Mouse (Mus musculus) ES-Bruce4 (cell line): ENCODE data around the gene Ephb4. TPM values are rescaled to one million over a fixed set of nuclear protein-coding genes. Genes with fewer than 3 reads are reported as not detected.
A peak's percentile ranks its signal among the peaks of the same experiment; 100 is the strongest.

Source experiments
- H3K27ac ChIP-seq: 2 replicates; pipeline ENCODE4 v1.5.1; 2012; ENCODE audit warnings: low read length, inconsistent platforms; ENCODE audit not compliant: insufficient read depth
- H3K27me3 ChIP-seq: 2 replicates; pipeline ENCODE4 v1.6.1; 2012; ENCODE audit warnings: mild to moderate bottlenecking, low read length, inconsistent platforms; ENCODE audit not compliant: control insufficient read depth, poor library complexity, insufficient read depth, severe bottlenecking
- H3K36me3 ChIP-seq: 2 replicates; pipeline ENCODE4 v1.6.1; 2012; ENCODE audit warnings: inconsistent platforms, mild to moderate bottlenecking, low read length, moderate library complexity; ENCODE audit not compliant: control insufficient read depth, poor library complexity, insufficient read depth, severe bottlenecking
- H3K4me1 ChIP-seq: one replicate; pipeline ENCODE4 v1.8.1; 2011; ENCODE audit warnings: low read length; ENCODE audit not compliant: control insufficient read depth, insufficient read depth
- H3K4me3 ChIP-seq: 2 replicates; pipeline ENCODE4 v1.5.1; 2011; ENCODE audit warnings: low read depth, mild to moderate bottlenecking, low read length
- H3K9ac ChIP-seq: 2 replicates; pipeline ENCODE4 v1.6.1; 2012; ENCODE audit warnings: low read depth, mild to moderate bottlenecking, inconsistent platforms; ENCODE audit not compliant: poor library complexity, severe bottlenecking
- H3K9me3 ChIP-seq: replicated peaks from 2 replicates; pipeline ENCODE4 v1.6.1; 2012; ENCODE audit warnings: mild to moderate bottlenecking, low read length, inconsistent platforms; ENCODE audit not compliant: control insufficient read depth, poor library complexity, insufficient read depth, severe bottlenecking
- CTCF ChIP-seq: IDR thresholded peaks from one replicate; pipeline ENCODE4 v1.8.1; 2011; ENCODE audit warnings: low read depth, low read length
- EP300 ChIP-seq: IDR thresholded peaks from 2 replicates; pipeline ENCODE4 v1.6.1; 2011; ENCODE audit warnings: low read depth, low read length; ENCODE audit not compliant: insufficient read depth
- POLR2A ChIP-seq: IDR thresholded peaks from one replicate; pipeline ENCODE4 v1.8.1; 2011; ENCODE audit warnings: low read length; ENCODE audit not compliant: insufficient read depth
- polyA plus RNA-seq: library from polyadenylated mRNA; stranded (reverse); fragments of >200 nt; gene quantifications from 2 replicates; pipeline ENCODE4 v1.2.4, GENCODE M21; 2011; ENCODE audit warnings: low read depth; ENCODE audit not compliant: missing spikeins, insufficient read depth, insufficient read length

The Ephb4 gene
- polyA plus RNA-seq, 1 experiment: 17.1 TPM

GRCm38 (mm10) chr5:137333512-137334174, 16.3 kb upstream of the Ephb4 start, which contains the start of gene Slc12a9:
TSS of gene Slc12a9 (minus strand) at chr5:137333597.
- Histone ChIP-seq H3K4me1 (no peaks in the 10 kb centered on the region), H3K27me3 (no peaks in the 10 kb centered on the region), H3K4me3 (peak within 1 kb of the TSS; percentile 59), H3K27ac (0 out of 2 replicates have a peak within 1 kb of the TSS, but pooled peaks have one; percentile 38), H3K9me3 (no peaks in the 10 kb centered on the region), H3K9ac (peak within 1 kb of the TSS; percentile 22), H3K36me3 (no peaks in the 10 kb centered on the region)
- TF ChIP-seq CTCF: peak; percentile 88
- peak; percentile 68; the same call in 1 of the 2 replicates for TF ChIP-seq EP300
- TF ChIP-seq POLR2A: no peak

- no peak overlapping the region for H3K9ac ChIP-seq
- 0 out of 2 replicates have a peak overlapping the region, but pooled peaks have one; percentile 38 for H3K27ac ChIP-seq
- H3K9me3 ChIP-seq: no peaks in the 10 kb centered on the region
- no peaks in the 10 kb centered on the region for H3K4me1 ChIP-seq
- no peak for TF ChIP-seq EP300
- no peak for TF ChIP-seq CTCF
- TF ChIP-seq POLR2A: no peak
- H3K27me3 ChIP-seq: no peaks in the 10 kb centered on the region
- peak overlapping the region; percentile 59; the same call in 1 of the 2 replicates for H3K4me3 ChIP-seq
- no peaks in the 10 kb centered on the region for H3K36me3 ChIP-seq
These were observed 15.6 kb upstream of the Ephb4 start for GRCm38 (mm10) chr5:137334317-137334716.

- TF ChIP-seq CTCF (no peak), EP300 (no peak), POLR2A (no peak)
- H3K9ac ChIP-seq: no peak overlapping the region
- no peak overlapping the region for H3K27ac ChIP-seq
- no peaks in the 10 kb centered on the region for H3K27me3 ChIP-seq
- no peaks in the 10 kb centered on the region for H3K9me3 ChIP-seq
- H3K4me1 ChIP-seq: peaks cover 2% of the 10 kb centered on the region
- no peak overlapping the region for H3K4me3 ChIP-seq
- H3K36me3 ChIP-seq: no peaks in the 10 kb centered on the region
These were observed 14.8 kb upstream of the Ephb4 start for GRCm38 (mm10) chr5:137335066-137335465.

GRCm38 (mm10) chr5:137337190-137337589, 12.7 kb upstream of the Ephb4 start:
- H3K36me3 ChIP-seq: no peaks in the 10 kb centered on the region
- no peak overlapping the region; the same call in 1 of the 2 replicates for H3K27ac ChIP-seq
- H3K4me1 ChIP-seq: peaks cover 2% of the 10 kb centered on the region
- no peak overlapping the region for H3K9ac ChIP-seq
- no peaks in the 10 kb centered on the region for H3K27me3 ChIP-seq
- H3K4me3 ChIP-seq: no peak overlapping the region
- H3K9me3 ChIP-seq: no peaks in the 10 kb centered on the region
- TF ChIP-seq EP300 (peak; percentile 74; the same call in 1 of the 2 replicates), CTCF (no peak)

GRCm38 (mm10) chr5:137338256-137338655, 11.7 kb upstream of the Ephb4 start:
- H3K9me3 ChIP-seq: no peaks in the 10 kb centered on the region
- H3K9ac ChIP-seq: peak overlapping the region; percentile 35
- 0 out of 2 replicates have a peak, but pooled peaks have one; percentile 34 for TF ChIP-seq EP300
- TF ChIP-seq POLR2A: no peak
- no peaks in the 10 kb centered on the region for H3K27me3 ChIP-seq
- peak overlapping the region; percentile 61 for H3K4me3 ChIP-seq
- 0 out of 2 replicates have a peak overlapping the region, but pooled peaks have one; percentile 1 for H3K27ac ChIP-seq
- no peaks in the 10 kb centered on the region for H3K36me3 ChIP-seq
- peaks cover 2% of the 10 kb centered on the region for H3K4me1 ChIP-seq

GRCm38 (mm10) chr5:137338663-137339289, 11.1 kb upstream of the Ephb4 start:
- peaks cover 2% of the 10 kb centered on the region for H3K4me1 ChIP-seq
- H3K4me3 ChIP-seq: peak overlapping the region; percentile 61
- H3K9ac ChIP-seq: peak overlapping the region; percentile 35
- no peaks in the 10 kb centered on the region for H3K36me3 ChIP-seq
- H3K27me3 ChIP-seq: no peaks in the 10 kb centered on the region
- H3K9me3 ChIP-seq: no peaks in the 10 kb centered on the region
- 0 out of 2 replicates have a peak overlapping the region, but pooled peaks have one; percentile 20 for H3K27ac ChIP-seq
- TF ChIP-seq EP300 (no peak), POLR2A (peak; percentile 6)
